Mouse (Mus musculus) hindlimb bud, embryonic 11.5 days (tissue): ENCODE measurements around the gene Gemin4.
A peak's percentile ranks its signal among the peaks of the same experiment; 100 is the strongest.

Experiments
- DNase-seq: peaks from one replicate; pipeline ENCODE4 v3.0.0-alpha.2; 2012; ENCODE audit warnings: low read depth, low spot score; ENCODE audit errors: extremely low spot score

Gemin4 gene

GRCm38 (mm10) chr11:76217390-76217800 lies at the start of gene Gemin4, which contains the start of gene Dbil5:
Gene Gemin4, minus strand, starts transcription at chr11:76217664.
Gene Dbil5, plus strand, starts transcription at chr11:76217608.
- DNase-seq: peak; percentile 95

GRCm38 (mm10) chr11:76262611-76263351 lies 45.3 kb upstream of the Gemin4 start:
- no peak for DNase-seq

GRCm38 (mm10) chr11:76261224-76261623 lies 43.8 kb upstream of the Gemin4 start:
- DNase-seq: no peak

GRCm38 (mm10) chr11:76260208-76261050 lies 43.0 kb upstream of the Gemin4 start:
- DNase-seq: no peak

GRCm38 (mm10) chr11:76258511-76258910 lies 41.0 kb upstream of the Gemin4 start:
- DNase-seq: no peak

GRCm38 (mm10) chr11:76257386-76257785 lies 39.9 kb upstream of the Gemin4 start:
- DNase-seq: no peak

- DNase-seq: peak; percentile 67
These were observed 38.7 kb upstream of the Gemin4 start for GRCm38 (mm10) chr11:76256129-76256528.

GRCm38 (mm10) chr11:76255431-76256001 lies 38.1 kb upstream of the Gemin4 start:
- no peak for DNase-seq

GRCm38 (mm10) chr11:76253918-76254264 lies 36.4 kb upstream of the Gemin4 start:
- DNase-seq: no peak

GRCm38 (mm10) chr11:76253145-76253917 lies 35.9 kb upstream of the Gemin4 start:
- DNase-seq: peak; percentile 62

- no peak for DNase-seq
These were observed 34.6 kb upstream of the Gemin4 start for GRCm38 (mm10) chr11:76252036-76252435.

- DNase-seq: no peak
These were observed 29.8 kb upstream of the Gemin4 start for GRCm38 (mm10) chr11:76247239-76247638.

- DNase-seq: no peak
These were observed 29.0 kb upstream of the Gemin4 start for GRCm38 (mm10) chr11:76246439-76246838.

- DNase-seq: no peak
These were observed 26.5 kb upstream of the Gemin4 start for GRCm38 (mm10) chr11:76243811-76244546.

- DNase-seq: peak; percentile 76
These were observed 25.7 kb upstream of the Gemin4 start, which contains the start of the genes Mrm3 and Glod4 for GRCm38 (mm10) chr11:76242901-76243810. Gene Mrm3, plus strand, starts transcription at chr11:76243715. Gene Glod4, minus strand, starts transcription at chr11:76243725.

GRCm38 (mm10) chr11:76239750-76240149 lies 22.3 kb upstream of the Gemin4 start:
- no peak for DNase-seq

GRCm38 (mm10) chr11:76236136-76236535 lies 18.7 kb upstream of the Gemin4 start:
- no peak for DNase-seq

GRCm38 (mm10) chr11:76225051-76225450 lies 7.6 kb upstream of the Gemin4 start:
- DNase-seq: no peak

GRCm38 (mm10) chr11:76224631-76225030 lies 7.2 kb upstream of the Gemin4 start:
- DNase-seq: no peak
